Mouse (Mus musculus): ENCODE measurements around the gene Catsper4.

DNA sequence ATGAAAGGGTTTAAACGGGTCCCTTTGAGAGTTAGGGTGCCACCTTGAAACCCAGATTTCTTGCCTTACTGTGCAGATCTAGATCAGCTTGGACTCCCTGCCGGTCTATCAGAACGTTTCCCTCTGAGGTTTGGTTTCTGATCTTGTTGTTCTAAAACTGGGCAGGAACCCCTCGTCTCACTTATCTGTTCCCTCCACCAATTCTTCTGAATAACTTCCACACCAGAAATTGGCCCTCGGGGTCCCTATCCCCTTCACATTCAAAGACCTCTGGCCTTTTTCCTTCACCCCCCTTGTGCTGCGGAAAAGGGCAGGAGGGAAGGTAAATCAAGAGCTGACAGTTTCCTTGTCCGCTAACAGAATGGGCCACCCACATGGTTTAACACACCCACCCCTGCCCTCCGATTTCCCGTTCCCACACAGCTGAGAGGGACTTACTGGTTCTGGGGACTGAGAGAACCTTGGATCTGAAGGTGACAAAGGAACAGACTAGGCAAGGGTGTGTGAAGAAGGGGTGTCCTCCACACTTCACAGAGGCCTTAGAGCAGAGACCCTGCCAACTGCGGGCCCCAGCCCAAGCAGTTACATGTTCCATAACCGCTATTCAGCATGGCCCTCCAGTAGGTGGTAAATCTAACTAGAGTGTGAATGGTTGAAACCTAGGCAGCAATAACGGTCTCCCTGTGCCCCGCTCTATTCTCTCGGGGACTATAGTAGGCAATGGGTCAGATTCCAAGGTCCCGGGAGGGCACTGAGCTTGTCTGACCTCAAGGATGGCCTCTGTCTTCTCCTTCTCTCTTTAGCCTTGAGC lies 25.9 kb upstream of the Catsper4 start:
- TF ChIP-seq CTCF (IDR thresholded peaks at IDR 0.05; ENCODE audit: low read depth) (no peak), EP300 (IDR thresholded peaks at IDR 0.05; ENCODE audit: low read depth) (no peak)
